Mouse (Mus musculus) stomach, embryonic 14.5 days (tissue): ENCODE measurements around the gene Rhov. TPM values are rescaled to one million over a fixed set of nuclear protein-coding genes. Genes with fewer than 3 reads are reported as not detected.

Experiments
- ATAC-seq: fragments of 200-750 bp; cut with Nextera tagmentation; 2 replicates; pipeline ENCODE4 v1.8.0; 2017; ENCODE audit warnings: low read depth, moderate TSS enrichment; ENCODE audit not compliant: insufficient number of reproducible peaks, insufficient read depth, low FRiP score
- H3K27ac ChIP-seq: fragments of 300-500 bp; sonication (generic); 2 replicates; pipeline ENCODE4 v1.5.1; 2014; ENCODE audit warnings: mild to moderate bottlenecking, low read length, moderate library complexity, mixed read lengths
- H3K27me3 ChIP-seq: fragments of 300-500 bp; sonication (generic); 2 replicates; pipeline ENCODE4 v1.6.1; 2014; ENCODE audit warnings: low read length, control low read depth, mixed read lengths; ENCODE audit not compliant: control insufficient read depth, insufficient read depth
- H3K36me3 ChIP-seq: fragments of 300-500 bp; sonication (generic); 2 replicates; pipeline ENCODE4 v1.6.1; 2014; ENCODE audit warnings: mild to moderate bottlenecking, control low read depth, low read length, moderate library complexity, mixed read lengths; ENCODE audit not compliant: control insufficient read depth, insufficient read depth
- H3K4me1 ChIP-seq: fragments of 300-500 bp; sonication (generic); 2 replicates; pipeline ENCODE4 v1.6.1; 2014; ENCODE audit warnings: low read length, control low read depth, mixed read lengths; ENCODE audit not compliant: control insufficient read depth, insufficient read depth
- H3K4me2 ChIP-seq: fragments of 300-500 bp; sonication (generic); replicated peaks from 2 replicates; pipeline ENCODE4 v1.6.1; 2014; ENCODE audit warnings: low read depth, low read length, control low read depth
- H3K4me3 ChIP-seq: fragments of 300-500 bp; sonication (generic); 2 replicates; pipeline ENCODE4 v1.5.1; 2014; ENCODE audit warnings: low read depth, low read length, control low read depth
- H3K9ac ChIP-seq: fragments of 300-500 bp; sonication (generic); replicated peaks from 2 replicates; pipeline ENCODE4 v1.6.1; 2014; ENCODE audit warnings: low read depth, mild to moderate bottlenecking, control low read depth, low read length, moderate library complexity, mixed read lengths
- H3K9me3 ChIP-seq: fragments of 300-500 bp; sonication (generic); 2 replicates; pipeline ENCODE4 v1.6.1; 2016; ENCODE audit warnings: low read depth, low read length, control low read depth; ENCODE audit not compliant: control insufficient read depth
- WGBS: fragments of 180-500 bp; shearing (Covaris S2); extraction: QIAGEN DNeasy Blood & Tissue Kit; methylation state at CpG from one replicate; pipeline ENCODE4 v1.1.7; 2014; 5-methylcytosine and 5-hydroxymethylcytosine counted together
- polyA plus RNA-seq: library from polyadenylated mRNA; unstranded; fragments of >200 nt; fragmentation: Nextera tagmentation; extraction: Ambion mirVana; gene quantifications from 2 replicates; pipeline ENCODE4 v1.2.1, GENCODE M21; 2014

The Rhov gene
- polyA plus RNA-seq, 1 experiment from 2014 or later, result 6.0 TPM

- Histone ChIP-seq H3K27ac (no peak overlapping the region), H3K27me3 (no peaks in the 10 kb centered on the region), H3K4me1 (no peaks in the 10 kb centered on the region), H3K4me3 (no peak overlapping the region), H3K36me3 (no peaks in the 10 kb centered on the region), H3K9me3 (no peaks in the 10 kb centered on the region), H3K4me2 (no peak overlapping the region), H3K9ac (no peak overlapping the region)
- ATAC-seq, result no peak
- 76% methylated on average over 7 of the region's 7 CpGs for WGBS
Observed at GRCm38 (mm10) chr2:119281899-119282565, 11.0 kb upstream of the Rhov start.

DNA sequence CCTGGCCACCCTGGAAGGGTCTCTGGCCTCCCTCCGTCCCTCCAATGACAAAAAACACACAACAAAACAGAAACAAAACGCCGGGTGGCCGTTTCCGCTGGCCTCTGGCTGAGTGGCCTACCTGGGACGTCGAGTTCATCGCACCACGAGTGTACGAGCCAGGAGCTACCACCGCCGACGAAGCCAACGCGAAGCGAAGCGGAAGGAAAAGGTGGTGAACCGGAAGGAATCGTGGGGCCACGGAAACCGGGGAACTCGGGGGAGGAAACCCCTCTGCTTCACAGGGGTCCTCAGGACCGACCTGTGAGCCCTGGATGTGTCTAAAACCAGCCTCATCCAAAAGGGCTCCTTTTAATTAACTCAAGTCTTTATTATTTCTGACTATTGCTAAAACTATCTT lies 6.7 kb upstream of the Rhov start:
- no peak for ATAC-seq
- no peaks in the 10 kb centered on the region for H3K4me1 ChIP-seq
- WGBS, result 88% methylated on average over 23 of the region's 23 CpGs

DNA sequence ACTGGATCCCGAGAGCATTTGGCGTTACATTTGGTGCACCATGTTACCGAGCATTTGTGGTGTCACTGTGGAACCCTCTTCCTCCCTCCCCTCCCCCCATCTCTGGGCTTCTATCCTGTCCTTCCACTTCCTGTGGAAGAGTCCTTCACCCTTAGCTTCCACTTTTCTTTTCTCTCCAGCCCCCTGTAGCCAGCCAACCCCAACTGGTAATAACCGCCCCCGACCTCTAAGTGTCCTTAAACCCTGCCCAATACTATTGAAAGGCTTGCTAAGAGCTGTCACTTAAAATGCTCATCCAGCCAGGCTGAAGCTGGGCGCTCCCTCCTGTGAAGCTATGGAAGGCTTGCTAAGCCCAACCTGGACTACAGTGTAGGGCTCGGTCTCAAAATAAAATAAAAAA lies 5.9 kb upstream of the Rhov start:
- no peaks in the 10 kb centered on the region for H3K4me1 ChIP-seq
- no peak for ATAC-seq
- no peak overlapping the region for H3K4me2 ChIP-seq

More for the DNA sequence above, 6.7 kb upstream of the Rhov start:
- no peaks in the 10 kb centered on the region for H3K9me3 ChIP-seq
- no peak overlapping the region for H3K4me2 ChIP-seq
- no peak overlapping the region for H3K9ac ChIP-seq
- no peak overlapping the region for H3K27ac ChIP-seq
- no peak overlapping the region for H3K4me3 ChIP-seq
- H3K36me3 ChIP-seq, result no peaks in the 10 kb centered on the region
- no peaks in the 10 kb centered on the region for H3K27me3 ChIP-seq

GRCm38 (mm10) chr2:119274126-119274525 lies 3.1 kb upstream of the Rhov start:
- H3K4me1 ChIP-seq, result no peaks in the 10 kb centered on the region
- no peak overlapping the region for H3K4me2 ChIP-seq
- no peaks in the 10 kb centered on the region for H3K9me3 ChIP-seq
- no peaks in the 10 kb centered on the region for H3K27me3 ChIP-seq
- no peak overlapping the region for H3K4me3 ChIP-seq
- no peak overlapping the region for H3K27ac ChIP-seq
- no peaks in the 10 kb centered on the region for H3K36me3 ChIP-seq
- WGBS, result 79% methylated on average over 1 of the region's 1 CpGs
- ATAC-seq, result no peak
- H3K9ac ChIP-seq, result no peak overlapping the region

More for the DNA sequence above, 5.9 kb upstream of the Rhov start:
- no peak overlapping the region for H3K27ac ChIP-seq
- WGBS, result 76% methylated on average over 7 of the region's 7 CpGs
- H3K9me3 ChIP-seq, result no peaks in the 10 kb centered on the region
- H3K36me3 ChIP-seq, result no peaks in the 10 kb centered on the region
- H3K27me3 ChIP-seq, result no peaks in the 10 kb centered on the region
- no peak overlapping the region for H3K9ac ChIP-seq
- H3K4me3 ChIP-seq, result no peak overlapping the region

DNA sequence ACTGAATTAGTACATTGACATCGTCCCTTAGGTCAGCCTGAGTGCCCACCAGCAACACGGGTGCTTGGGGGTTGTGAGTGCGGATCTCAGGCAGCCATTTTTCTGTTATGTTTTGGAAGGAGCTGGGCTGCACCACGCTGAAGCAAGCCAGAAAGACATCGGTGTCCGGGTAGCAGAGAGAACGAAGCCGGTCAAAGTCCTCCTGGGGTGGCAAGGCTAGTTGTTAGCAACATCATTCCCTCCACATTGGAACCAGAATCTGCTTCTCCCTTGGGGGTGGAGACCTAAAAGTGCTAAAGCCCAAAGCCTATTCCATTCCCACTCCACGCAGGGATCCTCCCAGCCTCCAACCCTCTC lies 808 bp downstream of the Rhov start:
- Histone ChIP-seq H3K4me1 (no peaks in the 10 kb centered on the region), H3K4me3 (peak overlapping the region; percentile 57), H3K36me3 (no peaks in the 10 kb centered on the region), H3K27ac (no peak overlapping the region), H3K27me3 (no peaks in the 10 kb centered on the region), H3K4me2 (peak overlapping the region; percentile 99), H3K9ac (0 out of 2 replicates have a peak overlapping the region, but pooled peaks have one; percentile 28), H3K9me3 (no peaks in the 10 kb centered on the region)
- 52% methylated on average over 9 of the region's 9 CpGs for WGBS
- no peak for ATAC-seq

- ATAC-seq, result no peak
- H3K27me3 ChIP-seq, result no peaks in the 10 kb centered on the region
- H3K27ac ChIP-seq, result no peak overlapping the region
- no peaks in the 10 kb centered on the region for H3K9me3 ChIP-seq
- H3K4me2 ChIP-seq, result no peak overlapping the region
- 0 out of 2 replicates have a peak, but pooled peaks cover 5% of the 10 kb centered on the region for H3K4me1 ChIP-seq
- no peak overlapping the region for H3K4me3 ChIP-seq
- H3K36me3 ChIP-seq, result no peaks in the 10 kb centered on the region
- WGBS, result 63% methylated on average over 5 of the region's 5 CpGs
- H3K9ac ChIP-seq, result no peak overlapping the region
Observed at GRCm38 (mm10) chr2:119263813-119264212, 7.3 kb downstream of the Rhov start.

DNA sequence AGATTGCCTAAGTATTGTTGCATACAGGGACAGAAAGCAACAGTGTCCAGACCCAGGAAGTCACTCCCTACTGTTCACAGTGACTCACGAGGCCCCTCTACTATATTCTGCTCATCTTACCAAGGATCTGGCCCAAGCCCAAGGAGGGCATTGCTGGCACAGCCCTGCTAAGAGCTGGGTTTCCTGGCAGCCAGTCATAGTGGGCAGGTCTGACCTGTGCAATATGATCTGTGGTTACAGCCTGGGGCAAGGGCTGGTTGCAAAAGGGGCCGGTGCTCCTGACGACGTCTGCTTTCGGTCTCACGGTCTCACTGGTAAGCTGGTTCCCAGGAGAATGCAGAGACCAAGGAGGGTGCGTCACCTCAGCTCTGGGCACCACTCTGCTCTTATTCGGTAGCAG lies 8.1 kb downstream of the Rhov start:
- WGBS, result 22% methylated on average over 8 of the region's 8 CpGs
- no peaks in the 10 kb centered on the region for H3K36me3 ChIP-seq
- 0 out of 2 replicates have a peak, but pooled peaks cover 5% of the 10 kb centered on the region for H3K4me1 ChIP-seq
- H3K27ac ChIP-seq, result no peak overlapping the region
- H3K9ac ChIP-seq, result no peak overlapping the region
- no peak overlapping the region for H3K4me3 ChIP-seq
- H3K4me2 ChIP-seq, result no peak overlapping the region
- peak; percentile 67; the same call in 1 of the 2 replicates for ATAC-seq
- no peaks in the 10 kb centered on the region for H3K27me3 ChIP-seq
- no peaks in the 10 kb centered on the region for H3K9me3 ChIP-seq

DNA sequence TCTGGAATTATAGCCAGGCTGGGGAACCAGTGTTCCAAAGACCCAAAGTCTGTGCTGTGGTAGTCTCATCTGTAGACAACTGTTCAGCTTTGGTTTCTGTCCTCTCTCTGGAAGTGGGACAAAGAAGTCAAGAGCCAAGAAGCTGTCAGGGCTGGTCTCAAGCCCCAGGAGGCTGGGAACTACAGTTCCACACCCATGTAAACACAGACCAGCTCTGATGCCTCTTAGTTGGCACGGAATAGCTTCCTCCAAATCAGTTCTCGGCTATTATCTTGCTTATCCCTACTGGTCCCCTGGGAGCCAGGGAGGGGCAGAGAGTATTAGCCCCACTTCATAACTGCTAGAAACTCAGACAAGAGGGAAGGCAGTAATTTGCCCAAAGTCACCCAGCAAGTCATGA lies 9.7 kb downstream of the Rhov start:
- H3K27ac ChIP-seq, result no peak overlapping the region
- no peak overlapping the region for H3K4me3 ChIP-seq
- no peak overlapping the region for H3K9ac ChIP-seq
- no peak for ATAC-seq
- 0 out of 2 replicates have a peak, but pooled peaks cover 5% of the 10 kb centered on the region for H3K4me1 ChIP-seq
- no peaks in the 10 kb centered on the region for H3K27me3 ChIP-seq
- no peak overlapping the region for H3K4me2 ChIP-seq
- H3K9me3 ChIP-seq, result no peaks in the 10 kb centered on the region
- H3K36me3 ChIP-seq, result no peaks in the 10 kb centered on the region
- 35% methylated on average over 2 of the region's 2 CpGs for WGBS

DNA sequence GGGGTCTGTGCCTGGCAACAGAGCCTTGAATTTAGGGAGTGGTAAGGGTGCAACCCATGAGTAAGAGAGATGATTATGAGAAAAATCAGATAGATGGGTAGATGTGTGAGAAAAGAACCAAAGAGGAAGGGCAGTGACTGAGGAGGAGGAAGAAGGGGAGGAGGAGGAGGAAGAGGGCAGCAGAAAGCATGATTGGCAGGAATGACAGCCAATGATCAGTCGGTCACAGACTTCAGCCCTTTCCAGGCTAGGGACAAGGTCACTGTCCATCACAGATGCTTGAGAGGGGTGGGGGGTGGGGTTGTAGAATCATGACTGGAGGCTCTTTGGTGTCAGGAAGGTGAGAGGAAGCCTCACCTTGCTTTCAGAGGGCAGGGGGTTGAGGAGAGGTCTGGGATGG lies 10.6 kb downstream of the Rhov start:
- Histone ChIP-seq H3K4me2 (no peak overlapping the region), H3K27ac (no peak overlapping the region), H3K4me1 (0 out of 2 replicates have a peak, but pooled peaks cover 5% of the 10 kb centered on the region), H3K4me3 (no peak overlapping the region), H3K9me3 (no peaks in the 10 kb centered on the region), H3K9ac (no peak overlapping the region), H3K27me3 (no peaks in the 10 kb centered on the region), H3K36me3 (no peaks in the 10 kb centered on the region)
- WGBS, result 64% methylated on average over 1 of the region's 1 CpGs
- no peak for ATAC-seq
